Mouse (Mus musculus) cerebellum, adult 8-10 months (tissue): ENCODE measurements around the gene Tfip11.

Experiments
- DNase-seq: peaks from one replicate; pipeline ENCODE4 v3.0.0; 2022

The Tfip11 gene

DNA sequence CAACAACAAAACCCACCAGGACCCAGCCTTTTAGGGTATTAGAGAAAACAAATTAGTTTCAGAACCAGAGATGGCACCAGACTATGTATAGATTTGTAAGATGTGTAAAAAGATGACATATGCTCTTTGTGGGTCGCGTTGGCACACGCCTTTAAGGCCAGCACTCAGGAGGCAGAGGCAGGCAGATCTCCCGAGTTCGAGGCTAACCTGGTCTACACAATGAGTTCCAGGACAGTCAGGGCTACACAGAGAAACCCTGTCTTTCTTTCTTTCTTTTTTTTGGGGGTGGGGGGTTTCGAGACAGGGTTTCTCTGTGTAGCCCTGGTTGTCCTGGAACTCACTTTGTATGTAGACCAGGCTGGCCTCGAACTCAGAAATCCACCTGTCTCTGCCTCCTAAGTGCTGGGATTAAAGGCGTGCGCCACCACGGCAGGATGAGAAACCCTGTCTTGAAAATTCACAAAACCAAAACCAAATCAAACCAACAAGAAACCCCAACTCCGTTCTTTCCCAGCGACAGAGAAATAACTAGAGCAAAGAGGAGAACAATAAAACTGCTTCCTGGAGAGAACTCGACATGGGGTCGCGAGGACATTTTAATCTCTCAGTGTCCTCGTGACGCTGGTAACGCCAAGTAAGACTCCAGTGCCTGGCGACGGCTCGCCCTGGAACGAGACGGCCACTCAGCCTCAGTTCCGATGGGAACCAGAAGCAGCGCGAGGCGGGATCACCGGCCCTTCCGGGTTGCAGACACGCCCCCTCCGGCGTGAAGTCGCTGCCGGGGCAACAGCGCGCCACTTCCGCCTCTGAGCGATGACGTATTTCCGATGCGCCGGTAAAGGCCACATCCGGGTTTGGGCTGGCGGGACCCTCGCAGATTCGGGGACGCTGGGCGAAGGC is at the start of gene Tfip11:
TSS of gene Tfip11 (plus strand) at position 813 of the 900 bp plus-strand sequence.
- peak; percentile 93 for DNase-seq

- no peak for DNase-seq
These were observed 49.2 kb upstream of the Tfip11 start for GRCm38 (mm10) chr5:112276907-112277348.

DNA sequence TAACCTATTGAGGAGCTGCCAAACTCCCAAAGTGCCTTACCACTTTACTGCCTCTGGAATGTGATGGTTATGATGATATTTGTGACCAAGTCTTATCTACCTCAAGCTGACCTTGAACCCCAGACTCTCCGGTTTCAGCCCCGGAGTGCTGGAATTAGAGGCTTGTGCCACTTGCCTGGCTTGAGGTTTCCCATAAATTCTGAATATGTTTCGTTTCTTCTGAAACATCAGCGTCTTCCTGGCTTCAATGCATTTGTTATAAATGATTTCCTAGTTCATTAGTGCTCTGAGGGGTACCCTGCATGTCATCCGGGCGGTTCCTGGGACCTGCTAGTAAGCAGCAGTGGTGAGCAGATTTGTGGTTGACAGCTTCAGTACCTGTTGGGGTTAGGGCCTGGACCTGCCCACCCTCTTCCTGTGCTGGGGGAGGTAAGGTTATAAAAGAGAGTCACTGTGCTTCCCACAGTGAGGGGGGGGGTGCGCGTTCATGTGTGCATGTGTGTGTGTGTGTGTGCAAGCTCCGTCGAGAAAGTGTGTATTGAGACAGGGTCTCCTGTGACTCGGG is 48.2 kb upstream of the Tfip11 start:
- no peak for DNase-seq

DNA sequence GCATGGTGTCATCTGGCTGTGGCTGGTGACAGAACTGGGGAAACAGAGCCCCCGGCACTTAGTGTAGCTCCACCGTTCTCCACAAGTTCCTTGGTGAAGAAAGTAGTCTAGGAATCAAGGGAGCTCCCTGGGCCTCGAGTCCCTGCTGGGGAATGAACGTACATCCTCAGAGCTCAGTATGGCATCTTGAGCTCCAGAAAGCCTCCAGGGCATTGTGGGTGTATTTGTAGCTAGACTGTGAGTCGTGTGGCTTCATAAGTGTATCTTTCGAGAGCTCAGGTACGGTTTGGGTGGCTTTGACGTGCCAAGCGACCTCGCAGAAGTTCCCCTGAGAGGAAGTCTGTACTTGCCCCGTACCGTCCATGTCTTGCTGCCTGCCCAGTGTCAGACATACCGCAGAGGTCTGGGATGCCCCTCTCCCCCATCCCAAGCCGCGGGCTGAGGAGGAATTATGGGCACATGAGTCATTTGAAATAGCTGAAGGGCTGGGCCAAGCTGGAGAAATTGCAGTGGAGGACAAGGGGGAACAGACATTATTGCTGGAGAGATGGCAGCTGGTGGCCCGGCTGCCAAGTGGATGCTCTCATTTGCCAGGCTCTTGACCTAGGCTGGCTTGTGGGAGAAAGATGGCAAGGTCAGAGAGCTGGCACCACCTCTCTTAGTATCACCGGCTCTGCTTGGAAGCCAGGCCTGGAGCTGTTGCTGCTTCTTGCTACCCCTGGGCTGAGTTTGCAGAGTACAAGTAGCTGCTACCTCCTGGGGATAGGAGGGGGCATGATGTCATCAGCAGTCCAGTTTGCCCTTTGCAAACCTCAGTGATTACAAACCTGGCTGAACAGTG is 46.8 kb upstream of the Tfip11 start:
- DNase-seq, result no peak

DNA sequence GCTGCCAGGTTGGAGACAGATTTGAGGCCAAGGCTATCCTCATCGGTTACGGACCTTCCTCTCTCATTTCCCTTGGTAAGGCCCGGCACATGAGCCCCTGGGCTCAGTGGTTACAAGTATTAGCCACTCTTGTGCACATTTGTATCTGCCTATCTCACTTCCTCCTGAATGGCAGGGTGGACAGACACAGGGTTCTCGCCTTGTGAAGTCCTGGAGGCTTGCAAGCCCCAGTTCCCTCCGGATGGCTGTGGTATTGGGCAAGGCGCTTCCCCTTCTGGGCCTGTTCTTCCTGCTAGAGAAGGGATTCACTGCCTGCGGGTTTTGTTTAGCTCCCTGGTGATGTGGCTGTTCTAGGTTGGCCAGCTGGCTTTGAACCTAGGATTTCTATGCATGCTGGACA is 46.0 kb upstream of the Tfip11 start:
- no peak for DNase-seq

GRCm38 (mm10) chr5:112280863-112281660 is 45.1 kb upstream of the Tfip11 start:
- DNase-seq, result no peak

- DNase-seq, result no peak
These were observed 44.5 kb upstream of the Tfip11 start for GRCm38 (mm10) chr5:112281676-112282075.

GRCm38 (mm10) chr5:112282123-112282779 is 43.9 kb upstream of the Tfip11 start:
- DNase-seq, result no peak

DNA sequence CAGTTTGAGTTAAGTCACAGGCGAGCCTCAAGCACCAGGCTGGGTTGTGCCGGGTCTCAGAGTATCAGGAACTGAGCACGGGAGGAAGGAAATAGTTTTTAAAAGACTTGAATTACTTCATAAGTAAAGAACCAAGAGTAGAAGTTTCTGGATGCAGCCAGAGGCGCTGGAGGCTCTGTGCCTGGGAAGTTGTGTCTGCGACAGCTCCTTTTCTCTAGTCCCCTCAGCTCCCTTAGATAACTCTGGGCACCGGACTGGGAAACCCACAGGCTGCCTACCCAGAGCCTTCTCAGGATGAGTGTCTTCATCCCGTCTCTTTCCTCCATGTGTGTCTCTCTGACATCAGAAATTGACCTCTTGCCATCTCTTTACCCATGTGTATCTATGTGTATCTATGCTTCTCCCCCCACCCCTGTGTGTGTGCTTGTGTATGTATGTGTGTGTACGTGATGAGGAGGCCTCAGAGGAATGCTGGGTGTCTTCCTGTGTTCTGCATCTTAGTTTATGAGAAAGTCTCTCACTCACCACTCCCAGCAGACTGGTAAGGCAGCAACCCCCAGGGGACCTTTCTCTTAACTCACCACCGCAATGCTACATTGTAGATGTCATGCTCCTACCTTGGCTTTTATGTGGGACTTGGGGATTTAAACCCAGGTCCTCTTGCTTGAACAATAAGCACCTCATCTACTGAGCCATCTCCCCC is 43.2 kb upstream of the Tfip11 start:
- DNase-seq, result no peak

GRCm38 (mm10) chr5:112283543-112284202 is 42.5 kb upstream of the Tfip11 start:
- no peak for DNase-seq

GRCm38 (mm10) chr5:112284203-112284582 is 42.0 kb upstream of the Tfip11 start:
- DNase-seq, result no peak

- no peak for DNase-seq
These were observed 40.5 kb upstream of the Tfip11 start for GRCm38 (mm10) chr5:112285548-112286085.

DNA sequence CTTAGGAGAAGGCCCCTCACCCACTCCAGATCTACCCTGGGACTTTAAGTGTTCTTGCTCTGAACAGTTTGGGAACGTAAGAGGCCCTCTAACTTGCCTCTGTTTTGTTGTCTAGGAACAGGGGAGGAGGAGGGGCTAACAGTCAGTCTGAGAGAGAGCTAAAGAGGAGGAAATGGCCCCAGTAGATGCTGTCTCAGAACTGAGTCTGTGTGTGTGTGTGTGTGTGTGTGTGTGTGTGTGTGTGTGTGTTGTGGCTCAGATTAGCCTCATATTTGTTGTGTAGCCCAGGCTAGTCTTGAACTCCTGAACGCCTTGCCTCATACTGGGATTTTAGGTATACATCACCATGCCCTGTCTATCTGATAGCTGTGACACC is 39.6 kb upstream of the Tfip11 start:
- DNase-seq, result no peak

GRCm38 (mm10) chr5:112286984-112287641 is 39.0 kb upstream of the Tfip11 start:
- no peak for DNase-seq

DNA sequence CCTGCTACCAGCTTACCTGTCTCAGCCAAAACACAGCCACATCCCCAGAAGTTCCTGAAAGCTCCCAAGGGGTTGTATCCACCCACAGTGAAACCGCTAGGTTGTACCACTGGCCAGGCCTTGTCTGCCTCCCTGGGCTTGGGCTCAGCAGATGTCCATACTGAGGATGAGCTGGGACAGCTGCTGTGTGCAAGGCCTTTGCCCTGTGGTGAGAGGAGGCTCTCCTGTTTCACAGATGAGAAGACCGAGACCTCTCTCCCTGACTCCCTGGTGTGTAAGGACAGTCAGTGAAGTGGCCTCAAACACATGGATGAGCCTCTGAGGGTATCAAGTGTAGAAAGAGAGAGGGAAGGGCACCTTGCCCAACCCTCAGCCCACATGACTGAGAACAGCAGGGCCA is 38.5 kb upstream of the Tfip11 start:
- DNase-seq, result no peak

- DNase-seq, result no peak
These were observed 37.7 kb upstream of the Tfip11 start for GRCm38 (mm10) chr5:112288193-112289141.

DNA sequence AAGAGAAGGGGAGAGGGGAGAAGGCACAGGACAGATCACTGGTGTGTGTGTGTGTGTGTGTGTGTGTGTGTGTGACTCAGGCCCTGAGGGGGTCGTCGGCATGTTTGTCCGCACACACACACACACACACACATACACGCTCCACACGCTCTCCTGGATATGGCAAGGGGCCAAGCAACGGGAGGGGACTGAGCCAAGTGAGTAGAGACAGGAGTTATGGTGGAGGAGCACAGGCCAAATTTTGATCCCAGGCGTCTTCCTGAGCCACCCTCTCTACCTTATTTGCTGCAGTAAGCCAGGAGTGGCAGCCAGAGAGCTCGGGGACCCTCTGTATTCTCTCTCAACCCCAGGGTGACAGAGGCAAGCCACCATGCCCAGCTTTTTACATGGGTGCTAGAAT is 36.9 kb upstream of the Tfip11 start:
- DNase-seq, result no peak

- DNase-seq, result no peak
These were observed 36.2 kb upstream of the Tfip11 start for GRCm38 (mm10) chr5:112289819-112290535.
